Mouse (Mus musculus): ENCODE results near the gene Lnpep. TPM values are rescaled to one million over a fixed set of nuclear protein-coding genes. Genes with fewer than 3 reads are reported as not detected.
A peak's percentile ranks its signal among the peaks of the same experiment; 100 is the strongest.

Gene Lnpep
- total RNA-seq, 2 experiments from 2014 or later: 62.3 to 63.4 TPM

DNA sequence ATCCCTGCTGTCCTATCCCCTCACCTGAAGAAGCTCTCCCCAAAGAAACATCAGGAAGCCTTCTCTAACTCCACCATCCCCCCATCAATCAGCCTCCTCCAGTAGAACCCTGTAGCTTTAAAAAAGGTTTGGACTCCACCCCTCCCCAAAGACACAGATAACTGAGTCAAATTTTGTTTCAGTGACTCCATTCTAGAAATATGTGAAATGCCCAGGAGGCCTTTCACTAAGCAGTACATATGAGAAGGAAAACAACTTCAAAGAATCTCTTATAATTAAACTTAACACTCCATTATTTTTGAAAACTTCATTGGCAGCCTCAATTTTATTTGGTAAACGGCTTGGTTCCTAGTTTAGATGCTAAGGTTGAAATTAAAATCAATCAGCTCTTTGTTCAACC lies 6.4 kb downstream of the Lnpep start:
- no peak for DNase-seq (ENCODE audit: extremely low spot score in 1 of 2, low spot score in 2 of 2)
- intact Hi-C loops (cut with DNase I): no loop called here

DNA sequence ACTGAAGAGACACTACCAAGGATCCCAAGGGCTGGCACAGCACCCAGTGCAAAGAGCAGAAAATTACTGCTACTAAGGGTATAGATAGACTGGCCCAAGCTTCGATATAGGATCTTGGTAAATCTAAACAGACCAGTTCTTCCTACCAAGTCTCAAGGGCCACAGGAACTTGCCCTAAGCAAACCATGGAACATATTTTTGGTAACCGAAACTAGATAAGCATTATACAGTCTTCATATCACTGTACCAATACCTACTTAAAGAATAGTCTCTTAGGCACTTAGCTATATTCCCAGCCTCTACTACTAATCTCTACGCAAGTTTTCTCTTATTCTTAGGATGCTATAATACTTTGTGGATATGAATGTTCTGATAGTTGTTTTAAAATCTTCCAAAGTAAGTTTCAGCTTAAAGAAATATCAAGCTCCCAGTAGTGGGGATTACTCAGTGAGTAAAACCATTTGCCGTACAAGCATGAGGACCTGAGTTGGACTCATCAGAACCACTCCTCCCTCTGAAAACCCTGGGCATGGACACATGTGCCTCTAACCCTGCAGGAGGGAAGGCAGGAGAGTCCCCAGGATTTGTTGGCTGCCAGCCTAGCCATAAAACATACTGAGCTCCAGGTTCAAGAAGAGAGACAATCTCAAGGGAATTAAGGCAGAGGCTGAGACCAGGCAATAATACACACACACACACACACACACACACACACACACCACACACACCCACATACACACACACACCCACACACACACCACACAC lies 7.2 kb downstream of the Lnpep start:
- no peak for DNase-seq (ENCODE audit: extremely low spot score in 1 of 2, low spot score in 2 of 2)
- intact Hi-C loops (cut with DNase I): no loop called here

- intact Hi-C loops (cut with DNase I): no loop called here
- no peak for DNase-seq (ENCODE audit: extremely low spot score in 1 of 2, low spot score in 2 of 2)
Observed at GRCm38 (mm10) chr17:17612336-17612735, 12.5 kb downstream of the Lnpep start.

DNA sequence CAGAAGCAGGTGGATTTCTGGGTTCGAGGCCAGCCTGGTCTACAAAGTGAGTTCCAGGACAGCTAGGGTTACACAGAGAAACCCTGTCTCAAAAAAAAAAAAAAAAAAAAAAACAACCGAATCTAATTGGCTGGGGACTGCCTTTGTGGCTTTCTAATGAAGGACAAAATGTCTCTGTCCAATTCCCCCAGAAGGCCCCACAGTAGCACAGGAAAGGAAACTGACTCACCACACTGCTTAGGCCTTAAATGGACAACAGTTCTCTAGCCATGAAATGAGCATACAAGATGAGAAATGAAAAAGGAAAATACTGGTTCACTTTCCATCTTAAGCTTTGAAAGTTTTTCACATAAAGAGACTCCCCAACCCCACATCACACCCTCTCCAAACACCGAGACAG lies 15.3 kb downstream of the Lnpep start:
- no peak for DNase-seq (ENCODE audit: extremely low spot score in 1 of 2, low spot score in 2 of 2)
- intact Hi-C loops (cut with DNase I): no loop called here

DNA sequence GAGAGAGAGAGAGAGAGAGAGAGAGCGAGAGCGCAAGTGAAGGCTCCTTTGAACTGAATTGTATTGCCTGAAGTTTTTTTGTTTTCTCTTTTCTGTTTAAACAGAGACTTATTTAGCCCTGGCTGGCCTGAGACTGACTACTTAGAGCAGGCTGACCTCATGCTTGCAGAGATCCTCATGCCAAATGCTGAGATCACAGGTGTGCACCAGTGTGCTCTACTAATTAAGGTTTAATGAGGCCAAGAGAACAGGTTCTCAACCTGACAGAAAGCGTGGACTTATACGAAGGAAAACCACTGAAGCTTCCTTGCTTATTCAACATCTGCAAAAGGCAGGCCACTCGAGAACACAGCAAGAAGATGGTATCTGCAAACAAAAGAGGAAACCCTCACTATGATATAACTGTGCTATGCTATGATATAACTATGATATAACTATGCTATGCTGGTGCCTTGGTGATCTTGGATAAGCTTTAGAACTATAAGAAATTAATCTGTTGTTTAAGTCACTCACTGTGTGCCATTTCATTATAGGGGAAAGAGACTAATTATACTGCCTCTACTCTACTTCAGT lies 16.3 kb downstream of the Lnpep start:
- DNase-seq (ENCODE audit: extremely low spot score in 1 of 2, low spot score in 2 of 2): no peak

DNA sequence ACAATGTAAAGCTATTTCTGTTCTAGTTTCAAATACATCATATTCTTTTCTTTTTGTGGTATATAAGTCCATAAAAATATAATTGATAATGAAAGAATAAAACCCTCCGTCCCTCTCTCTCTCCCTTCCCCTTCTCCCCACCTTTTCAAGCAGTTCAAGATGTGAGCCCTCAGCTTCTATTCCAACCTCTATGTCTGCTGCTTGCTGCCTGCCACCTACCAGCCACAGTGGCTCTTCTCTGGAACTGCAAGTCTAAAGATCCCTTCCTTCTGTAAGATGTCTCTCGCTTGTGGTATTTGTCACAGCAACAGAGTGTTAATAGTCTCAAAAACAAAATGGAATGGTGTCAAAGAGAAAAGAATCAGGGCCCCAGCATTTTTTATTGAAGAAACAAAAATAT lies 20.3 kb downstream of the Lnpep start:
- intact Hi-C loops (cut with DNase I): no loop called here

More for the DNA sequence above, 16.3 kb downstream of the Lnpep start:
- intact Hi-C loops (cut with DNase I): no loop called here

DNA sequence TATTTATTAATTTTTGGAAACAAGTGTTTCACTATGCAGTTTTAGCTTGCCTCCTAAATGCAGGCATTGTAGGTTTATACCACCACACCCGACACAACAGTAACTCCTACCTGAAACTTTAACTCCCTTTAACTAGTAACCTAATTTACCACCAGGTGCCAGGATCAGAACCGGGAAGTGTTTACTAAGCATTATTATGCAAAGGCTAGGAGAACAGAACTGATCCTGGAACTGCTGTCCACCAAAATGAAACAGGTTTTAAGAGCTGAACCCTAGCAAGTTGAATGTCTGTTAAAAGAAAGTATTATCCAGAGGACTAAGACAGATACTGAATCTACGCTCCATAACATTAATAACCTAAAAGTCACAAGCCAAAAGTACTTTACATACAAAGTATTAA lies 21.2 kb downstream of the Lnpep start:
- no peak for DNase-seq (ENCODE audit: extremely low spot score in 1 of 2, low spot score in 2 of 2)
- intact Hi-C loops (cut with DNase I): no loop called here

More for the DNA sequence above, 20.3 kb downstream of the Lnpep start:
- DNase-seq (ENCODE audit: extremely low spot score in 1 of 2, low spot score in 2 of 2): no peak

DNA sequence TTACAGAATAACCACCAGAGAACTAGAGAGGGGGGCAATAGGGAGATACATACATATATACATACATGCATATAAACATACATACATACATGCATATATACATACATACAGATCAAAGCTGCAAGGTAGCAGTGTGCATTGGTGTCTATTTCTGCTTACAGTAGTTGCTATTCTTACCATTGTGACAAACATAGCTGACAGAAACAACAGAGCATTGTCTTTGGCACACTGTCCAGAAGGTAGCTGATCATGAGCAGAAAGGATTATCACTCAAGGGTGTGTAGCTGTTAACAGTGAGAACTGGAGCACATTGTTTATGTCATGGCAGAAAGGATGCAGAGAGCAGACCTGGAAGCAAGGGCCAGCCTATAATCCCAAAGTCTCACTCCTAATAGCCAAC lies 22.1 kb downstream of the Lnpep start:
- no peak for DNase-seq (ENCODE audit: extremely low spot score in 1 of 2, low spot score in 2 of 2)
- intact Hi-C loops (cut with DNase I): no loop called here

GRCm38 (mm10) chr17:17602330-17602729 lies 22.5 kb downstream of the Lnpep start:
- no peak for DNase-seq (ENCODE audit: extremely low spot score in 1 of 2, low spot score in 2 of 2)
- intact Hi-C loops (cut with DNase I): no loop called here

DNA sequence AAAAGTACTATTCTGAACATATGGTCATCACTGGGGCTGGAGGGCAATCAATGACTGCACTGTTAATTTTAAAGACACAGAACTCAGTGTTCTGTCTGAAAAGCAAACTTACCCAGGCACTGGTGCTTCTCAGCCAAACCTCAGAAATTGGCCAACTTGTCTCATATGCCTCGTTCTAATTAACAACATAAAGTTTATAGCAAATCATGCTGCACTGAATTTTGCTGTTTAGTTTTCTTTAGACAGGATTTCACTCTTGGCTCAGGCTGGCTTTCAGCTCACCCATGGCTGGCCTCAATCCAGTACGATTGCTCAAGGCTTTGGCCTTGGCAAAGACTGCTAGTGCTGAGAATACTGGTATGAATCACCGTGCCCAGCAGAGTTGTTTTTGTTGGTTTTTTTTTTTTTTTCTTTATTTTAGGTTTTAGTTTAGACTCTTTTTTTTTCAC lies 24.0 kb downstream of the Lnpep start:
- intact Hi-C loops (cut with DNase I): no loop called here
- DNase-seq (ENCODE audit: extremely low spot score in 1 of 2, low spot score in 2 of 2): peak; percentile 44 to 62

- intact Hi-C loops (cut with DNase I): no loop called here
- no peak for DNase-seq (ENCODE audit: extremely low spot score in 1 of 2, low spot score in 2 of 2)
Observed at GRCm38 (mm10) chr17:17600001-17600400, 24.8 kb downstream of the Lnpep start.

- intact Hi-C loops (cut with DNase I): no loop called here
- DNase-seq (ENCODE audit: extremely low spot score in 1 of 2, low spot score in 2 of 2): no peak
Observed at GRCm38 (mm10) chr17:17598355-17598754, 26.5 kb downstream of the Lnpep start.

- intact Hi-C loops (cut with DNase I): no loop called here
- no peak for DNase-seq (ENCODE audit: extremely low spot score in 1 of 2, low spot score in 2 of 2)
Observed at GRCm38 (mm10) chr17:17592926-17593325, 31.9 kb downstream of the Lnpep start.

DNA sequence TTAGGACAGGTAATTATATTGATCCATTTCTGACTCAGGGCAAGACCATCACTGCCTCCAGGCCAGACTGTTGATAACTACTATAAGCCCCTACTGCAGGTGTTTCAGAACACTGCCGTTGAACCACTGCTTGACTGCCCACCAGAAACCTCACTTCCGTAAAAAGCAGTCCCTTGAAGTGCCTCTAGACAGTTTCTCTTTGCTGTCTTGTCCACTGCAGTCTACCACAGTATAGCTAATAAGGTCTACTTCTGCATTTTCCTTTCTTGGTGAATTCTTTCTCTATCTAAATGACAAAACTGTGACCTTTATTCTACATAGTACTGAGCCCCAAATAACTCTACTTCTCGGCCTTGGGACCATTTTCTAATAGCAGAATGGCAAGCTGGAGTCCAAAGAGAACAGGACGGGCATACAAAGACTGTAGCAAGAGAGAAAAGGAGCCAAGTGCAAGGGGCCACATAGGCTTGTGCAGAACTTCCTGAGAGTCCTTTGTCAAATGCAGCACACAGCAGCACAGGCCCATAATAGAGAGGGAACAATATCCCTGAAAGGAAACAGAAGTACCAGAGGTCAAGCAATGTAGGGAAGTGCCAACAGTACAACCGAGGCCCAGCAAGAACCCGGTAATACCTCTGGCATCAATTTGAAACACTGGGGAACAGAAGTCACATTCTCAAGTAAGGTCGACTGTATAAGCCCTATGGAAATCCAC lies 37.4 kb downstream of the Lnpep start:
- intact Hi-C loops (cut with DNase I): loop anchor here (5.0 kb wide), 1 partner anchor 35 kb away; no protein-coding TSS in a partner anchor
- DNase-seq (ENCODE audit: extremely low spot score in 1 of 2, low spot score in 2 of 2): peak in 1 of 2 experiments; percentile 7

DNA sequence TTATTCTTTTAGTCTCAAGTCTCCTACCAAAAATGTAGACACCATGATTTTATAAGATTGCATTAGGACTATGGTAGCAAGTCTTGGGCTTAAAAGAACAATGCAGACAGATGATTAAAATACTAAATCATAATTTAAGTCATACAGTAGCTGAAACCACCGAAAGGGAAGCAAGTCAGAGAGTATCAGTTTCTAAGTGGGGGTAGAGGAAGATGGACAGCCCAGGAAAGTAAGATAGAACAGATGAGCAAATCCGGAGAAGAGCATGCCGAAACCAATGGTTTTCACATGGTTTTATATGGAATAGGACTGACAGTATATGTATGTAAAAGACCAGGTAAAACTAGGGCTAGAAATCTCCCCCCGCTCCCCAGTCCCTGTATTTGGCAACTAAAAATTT lies 39.7 kb downstream of the Lnpep start:
- intact Hi-C loops (cut with DNase I): loop anchor here (5.0 kb wide), 1 partner anchor 37 kb away; no protein-coding TSS in a partner anchor

DNA sequence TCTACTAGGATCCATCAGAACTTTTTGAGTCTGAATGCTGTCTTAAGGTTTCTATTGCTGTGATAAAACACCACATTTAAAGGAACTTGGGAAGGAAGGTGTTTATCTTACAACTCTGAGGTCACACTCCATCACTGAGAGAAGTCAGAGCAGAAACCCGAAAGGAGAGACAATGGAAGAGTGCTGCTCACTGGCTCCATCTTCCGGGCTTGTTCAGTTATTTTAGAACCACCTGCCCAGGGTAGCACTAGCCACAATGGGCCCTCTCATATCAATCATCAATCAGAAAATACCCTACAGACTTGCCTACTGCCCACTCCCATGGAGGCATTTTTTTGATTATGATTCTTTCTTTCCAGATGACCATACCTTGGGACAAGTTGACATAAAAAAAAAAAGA lies 41.0 kb downstream of the Lnpep start:
- intact Hi-C loops (cut with DNase I): no loop called here

More for the DNA sequence above, 39.7 kb downstream of the Lnpep start:
- no peak for DNase-seq (ENCODE audit: extremely low spot score in 1 of 2, low spot score in 2 of 2)

GRCm38 (mm10) chr17:17581234-17581633 lies 43.6 kb downstream of the Lnpep start:
- intact Hi-C loops (cut with DNase I): no loop called here
- no peak for DNase-seq (ENCODE audit: extremely low spot score in 1 of 2, low spot score in 2 of 2)

More for the DNA sequence above, 41.0 kb downstream of the Lnpep start:
- no peak for DNase-seq (ENCODE audit: extremely low spot score in 1 of 2, low spot score in 2 of 2)

- intact Hi-C loops (cut with DNase I): no loop called here
- DNase-seq (ENCODE audit: extremely low spot score in 1 of 2, low spot score in 2 of 2): no peak
Observed at GRCm38 (mm10) chr17:17576399-17576798, 48.5 kb downstream of the Lnpep start.

DNA sequence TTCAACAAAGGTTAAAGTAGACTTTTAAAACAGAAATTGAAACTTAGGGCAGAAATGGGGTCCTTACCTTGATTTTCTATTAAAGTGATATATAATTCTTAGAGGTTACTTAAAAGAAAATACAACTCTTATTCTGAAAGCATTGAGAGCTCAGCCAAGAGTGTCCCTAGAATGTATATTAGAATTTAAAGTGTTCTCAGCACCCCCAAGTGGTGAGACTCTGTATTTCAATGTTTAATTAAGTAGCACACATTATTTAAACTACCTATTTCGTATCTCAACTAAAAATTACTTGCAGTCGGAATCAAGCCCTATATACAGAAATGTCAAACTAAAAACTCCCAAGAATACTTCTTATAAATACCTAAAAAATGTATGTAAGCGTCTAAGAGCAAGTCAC lies 57.8 kb downstream of the Lnpep start:
- intact Hi-C loops (cut with DNase I): loop anchor here (10.0 kb wide), 1 partner anchor 172 kb away; no protein-coding TSS in a partner anchor
- peak in 1 of 2 experiments; percentile 62 for DNase-seq (ENCODE audit: extremely low spot score in 1 of 2, low spot score in 2 of 2)

DNA sequence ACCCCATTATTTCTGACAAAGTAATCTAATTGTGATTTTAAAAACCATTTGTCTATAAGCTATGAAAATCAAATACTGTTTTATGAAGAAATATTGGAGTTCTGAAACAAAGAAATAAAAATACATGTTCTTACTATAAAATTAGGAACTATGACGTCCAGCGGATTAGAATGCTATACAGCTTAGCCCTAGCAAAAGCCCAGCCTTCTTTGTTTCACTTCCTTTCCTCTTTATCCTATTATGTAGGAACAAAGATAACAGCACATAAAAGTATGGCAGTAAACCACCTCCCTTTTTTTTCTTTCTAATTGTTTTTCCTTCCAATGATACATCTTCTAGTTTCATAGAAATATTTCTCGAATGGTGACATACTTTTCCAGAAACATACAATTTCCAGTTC lies 75.9 kb downstream of the Lnpep start:
- intact Hi-C loops (cut with DNase I): no loop called here
- DNase-seq (ENCODE audit: extremely low spot score in 1 of 2, low spot score in 2 of 2): no peak

Measured in left cerebral cortex, postnatal 10 days (tissue).